Mouse (Mus musculus): ENCODE results near the gene Dmd. TPM values are rescaled to one million over a fixed set of nuclear protein-coding genes. Genes with fewer than 3 reads are reported as not detected.

The Dmd gene
- polyA plus RNA-seq, 1 experiment from 2014 or later, result 13.9 TPM

GRCm38 (mm10) chrX:85089506-85089905 is 2140.8 kb downstream of the Dmd start:
- peaks cover 6% of the 10 kb centered on the region; the same call in 1 of the 2 replicates for H3K27me3 ChIP-seq (ENCODE audit: low read depth, poor library complexity, severe bottlenecking)
- DNase-seq (ENCODE audit: low spot score), result no peak

GRCm38 (mm10) chrX:85093354-85093753 is 2144.7 kb downstream of the Dmd start:
- H3K27ac ChIP-seq (replicated peaks), result no peak overlapping the region
- H3K36me3 ChIP-seq, result no peaks in the 10 kb centered on the region
- H3K9me3 ChIP-seq (replicated peaks), result no peaks in the 10 kb centered on the region
- H3K27me3 ChIP-seq (ENCODE audit: low read depth, poor library complexity, severe bottlenecking), result 0 out of 2 replicates have a peak, but pooled peaks cover 4% of the 10 kb centered on the region
- DNase-seq (ENCODE audit: low spot score), result no peak
- H3K4me3 ChIP-seq, result no peak overlapping the region
- no peaks in the 10 kb centered on the region for H3K4me1 ChIP-seq

More at GRCm38 (mm10) chrX:85089506-85089905, 2140.8 kb downstream of the Dmd start:
- Histone ChIP-seq H3K4me3 (no peak overlapping the region), H3K4me1 (peaks cover 7% of the 10 kb centered on the region), H3K9me3 (replicated peaks) (no peaks in the 10 kb centered on the region), H3K36me3 (no peaks in the 10 kb centered on the region), H3K27ac (replicated peaks) (no peak overlapping the region)
- 59% methylated on average over 7 of the region's 7 CpGs for WGBS

DNA sequence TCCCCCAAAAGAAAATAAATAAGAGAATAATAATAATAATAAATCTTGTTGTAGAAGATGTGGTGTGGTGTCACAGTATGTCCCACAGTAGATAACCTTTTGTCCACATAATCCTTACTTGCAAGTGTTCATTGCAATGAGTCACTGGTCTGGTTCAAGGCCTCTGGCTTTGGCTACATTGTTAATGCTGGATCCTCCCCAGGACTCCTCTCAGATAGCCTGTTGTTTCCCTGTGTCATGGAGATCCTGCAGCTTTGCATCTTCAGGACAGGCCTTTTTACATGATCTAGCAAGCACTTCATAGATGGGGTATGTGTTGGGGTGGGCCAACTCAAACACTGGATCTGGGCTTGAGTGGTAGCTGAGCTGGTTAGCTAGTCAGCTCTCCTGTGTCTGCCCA is 2150.0 kb downstream of the Dmd start:
- Histone ChIP-seq H3K27me3 (ENCODE audit: low read depth, poor library complexity, severe bottlenecking) (no peaks in the 10 kb centered on the region), H3K27ac (replicated peaks) (no peak overlapping the region), H3K9me3 (replicated peaks) (no peaks in the 10 kb centered on the region), H3K4me1 (no peaks in the 10 kb centered on the region), H3K4me3 (no peak overlapping the region), H3K36me3 (no peaks in the 10 kb centered on the region)
- no peak for DNase-seq (ENCODE audit: low spot score)

- no peak for DNase-seq (ENCODE audit: low spot score)
- Histone ChIP-seq H3K9me3 (replicated peaks) (no peaks in the 10 kb centered on the region), H3K36me3 (no peaks in the 10 kb centered on the region), H3K27me3 (ENCODE audit: low read depth, poor library complexity, severe bottlenecking) (0 out of 2 replicates have a peak, but pooled peaks cover 9% of the 10 kb centered on the region), H3K4me1 (no peaks in the 10 kb centered on the region), H3K4me3 (no peak overlapping the region), H3K27ac (replicated peaks) (no peak overlapping the region)
Measured at GRCm38 (mm10) chrX:85112418-85112817, 2163.7 kb downstream of the Dmd start.

DNA sequence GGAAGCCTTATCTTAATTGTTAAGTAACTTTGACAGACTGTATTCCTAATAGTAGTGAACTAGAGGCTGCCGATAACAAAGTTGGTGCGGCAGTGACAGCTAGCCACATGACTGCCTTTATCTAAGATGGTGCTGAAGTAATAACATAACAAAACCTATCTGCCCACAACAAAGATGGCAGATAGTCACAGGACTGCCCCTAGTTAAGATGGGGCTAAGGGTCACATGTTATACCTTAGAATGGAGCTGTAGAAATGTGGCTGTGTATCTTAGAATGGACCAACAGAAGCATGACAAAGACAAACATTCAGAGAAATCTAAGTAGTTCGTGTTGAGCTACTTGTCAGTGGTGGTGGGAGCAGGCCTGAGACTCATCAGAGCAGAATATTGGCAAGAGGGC is 2184.0 kb downstream of the Dmd start:
- H3K4me1 ChIP-seq, result no peaks in the 10 kb centered on the region
- no peak overlapping the region for H3K27ac ChIP-seq (replicated peaks)
- H3K36me3 ChIP-seq, result no peaks in the 10 kb centered on the region
- DNase-seq (ENCODE audit: low spot score), result no peak
- WGBS, result 87% methylated on average over 3 of the region's 3 CpGs
- no peaks in the 10 kb centered on the region for H3K9me3 ChIP-seq (replicated peaks)
- no peaks in the 10 kb centered on the region; the same call in 1 of the 2 replicates for H3K27me3 ChIP-seq (ENCODE audit: low read depth, poor library complexity, severe bottlenecking)
- no peak overlapping the region for H3K4me3 ChIP-seq

- Histone ChIP-seq H3K27me3 (ENCODE audit: low read depth, poor library complexity, severe bottlenecking) (no peaks in the 10 kb centered on the region; the same call in 1 of the 2 replicates), H3K4me1 (no peaks in the 10 kb centered on the region), H3K27ac (replicated peaks) (no peak overlapping the region), H3K36me3 (no peaks in the 10 kb centered on the region), H3K9me3 (replicated peaks) (no peaks in the 10 kb centered on the region), H3K4me3 (no peak overlapping the region)
- no peak for DNase-seq (ENCODE audit: low spot score)
- WGBS, result 79% methylated on average over 5 of the region's 5 CpGs
Measured at GRCm38 (mm10) chrX:85137293-85137692, 2188.6 kb downstream of the Dmd start.

DNA sequence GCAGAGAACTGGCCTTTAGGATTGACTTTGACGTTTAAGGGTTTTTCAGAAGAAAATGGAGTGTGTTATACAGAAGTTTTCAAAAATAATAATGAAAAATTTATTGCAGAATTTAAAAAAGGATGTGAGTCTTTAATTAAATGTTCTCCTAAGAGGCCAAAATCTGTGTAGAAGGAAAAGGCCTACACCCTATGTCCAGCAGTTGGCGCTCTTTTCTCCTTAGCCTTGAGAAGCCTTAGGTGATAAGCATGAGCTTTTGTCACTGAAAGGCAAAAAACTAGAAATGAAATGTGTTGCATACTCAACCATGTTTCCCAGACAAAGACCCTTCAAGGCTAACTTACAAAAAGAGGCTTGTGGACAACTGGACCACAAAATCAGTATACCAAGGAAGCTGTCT is 2222.6 kb downstream of the Dmd start:
- H3K27ac ChIP-seq (replicated peaks), result no peak overlapping the region
- no peaks in the 10 kb centered on the region for H3K36me3 ChIP-seq
- no peaks in the 10 kb centered on the region for H3K27me3 ChIP-seq (ENCODE audit: low read depth, poor library complexity, severe bottlenecking)
- DNase-seq (ENCODE audit: low spot score), result no peak
- no peaks in the 10 kb centered on the region for H3K4me1 ChIP-seq
- no peaks in the 10 kb centered on the region for H3K9me3 ChIP-seq (replicated peaks)
- H3K4me3 ChIP-seq, result no peak overlapping the region
- WGBS, result 57% methylated on average over 2 of the region's 2 CpGs

- 79% methylated on average over 2 of the region's 2 CpGs for WGBS
- no peak for DNase-seq (ENCODE audit: low spot score)
- Histone ChIP-seq H3K9me3 (replicated peaks) (no peaks in the 10 kb centered on the region), H3K36me3 (no peaks in the 10 kb centered on the region), H3K27ac (replicated peaks) (no peak overlapping the region), H3K27me3 (ENCODE audit: low read depth, poor library complexity, severe bottlenecking) (peaks cover 44% of the 10 kb centered on the region), H3K4me3 (no peak overlapping the region), H3K4me1 (no peaks in the 10 kb centered on the region)
Measured at GRCm38 (mm10) chrX:85187565-85187964, 2238.9 kb downstream of the Dmd start.

GRCm38 (mm10) chrX:85193856-85194255 is 2245.2 kb downstream of the Dmd start:
- Histone ChIP-seq H3K36me3 (no peaks in the 10 kb centered on the region), H3K4me1 (no peaks in the 10 kb centered on the region), H3K9me3 (replicated peaks) (no peaks in the 10 kb centered on the region), H3K27me3 (ENCODE audit: low read depth, poor library complexity, severe bottlenecking) (peaks cover 33% of the 10 kb centered on the region), H3K4me3 (no peak overlapping the region), H3K27ac (replicated peaks) (no peak overlapping the region)
- DNase-seq (ENCODE audit: low spot score), result no peak

DNA sequence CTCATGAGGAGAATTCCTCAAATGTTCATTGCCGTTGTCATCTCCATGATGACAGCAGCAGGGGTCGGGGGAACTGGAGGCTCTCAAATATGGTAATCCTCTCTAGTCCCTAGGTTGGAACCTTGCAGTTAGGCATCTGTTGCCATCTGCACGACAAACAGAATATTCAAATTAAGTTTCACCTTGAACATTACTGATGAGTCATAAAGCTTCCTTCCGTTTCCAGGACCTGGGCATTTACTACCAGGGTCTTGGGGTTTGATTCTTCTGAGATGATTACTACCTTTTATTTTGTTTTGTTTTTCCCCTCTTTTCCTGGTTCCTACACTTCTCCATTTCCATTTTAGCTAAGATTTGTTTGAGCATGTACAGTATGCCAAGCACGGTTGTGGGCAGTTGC is 2249.0 kb downstream of the Dmd start:
- Histone ChIP-seq H3K9me3 (replicated peaks) (no peaks in the 10 kb centered on the region), H3K27ac (replicated peaks) (no peak overlapping the region), H3K27me3 (ENCODE audit: low read depth, poor library complexity, severe bottlenecking) (peaks cover 6% of the 10 kb centered on the region; the same call in 1 of the 2 replicates), H3K36me3 (no peaks in the 10 kb centered on the region), H3K4me3 (no peak overlapping the region), H3K4me1 (no peaks in the 10 kb centered on the region)
- 90% methylated on average over 5 of the region's 5 CpGs for WGBS
- no peak for DNase-seq (ENCODE audit: low spot score)

- Histone ChIP-seq H3K27ac (replicated peaks) (no peak overlapping the region), H3K4me3 (no peak overlapping the region), H3K36me3 (no peaks in the 10 kb centered on the region), H3K4me1 (no peaks in the 10 kb centered on the region), H3K27me3 (ENCODE audit: low read depth, poor library complexity, severe bottlenecking) (no peaks in the 10 kb centered on the region; the same call in 1 of the 2 replicates), H3K9me3 (replicated peaks) (no peaks in the 10 kb centered on the region)
- no peak for DNase-seq (ENCODE audit: low spot score)
- 95% methylated on average over 3 of the region's 3 CpGs for WGBS
Measured at GRCm38 (mm10) chrX:85199398-85199797, 2250.7 kb downstream of the Dmd start.

GRCm38 (mm10) chrX:85207001-85207400 is 2258.3 kb downstream of the Dmd start:
- 88% methylated on average over 2 of the region's 2 CpGs for WGBS
- Histone ChIP-seq H3K27me3 (ENCODE audit: low read depth, poor library complexity, severe bottlenecking) (no peaks in the 10 kb centered on the region), H3K27ac (replicated peaks) (no peak overlapping the region), H3K4me3 (no peak overlapping the region), H3K9me3 (replicated peaks) (no peaks in the 10 kb centered on the region), H3K4me1 (no peaks in the 10 kb centered on the region), H3K36me3 (no peaks in the 10 kb centered on the region)
- DNase-seq (ENCODE audit: low spot score), result no peak

DNA sequence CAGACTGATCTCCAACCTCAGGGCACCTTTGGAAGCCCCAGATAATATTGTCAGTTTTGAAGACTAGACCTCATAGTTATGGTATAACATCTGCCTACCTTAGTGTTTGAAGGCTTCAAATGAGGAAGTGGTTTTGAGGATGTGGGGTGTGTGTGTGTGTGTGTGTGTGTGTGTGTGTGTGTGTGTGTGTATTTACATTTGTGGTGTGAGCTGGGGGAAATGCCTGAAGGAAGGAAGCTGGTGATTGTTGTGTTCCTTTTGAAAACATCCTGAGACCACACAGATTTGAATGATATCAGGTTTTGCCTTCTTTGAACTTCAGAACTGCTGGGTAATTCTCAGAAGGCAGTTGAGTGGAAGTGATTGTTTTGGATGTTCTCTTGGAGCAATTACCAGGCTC is 2278.2 kb downstream of the Dmd start:
- no peaks in the 10 kb centered on the region for H3K4me1 ChIP-seq

DNA sequence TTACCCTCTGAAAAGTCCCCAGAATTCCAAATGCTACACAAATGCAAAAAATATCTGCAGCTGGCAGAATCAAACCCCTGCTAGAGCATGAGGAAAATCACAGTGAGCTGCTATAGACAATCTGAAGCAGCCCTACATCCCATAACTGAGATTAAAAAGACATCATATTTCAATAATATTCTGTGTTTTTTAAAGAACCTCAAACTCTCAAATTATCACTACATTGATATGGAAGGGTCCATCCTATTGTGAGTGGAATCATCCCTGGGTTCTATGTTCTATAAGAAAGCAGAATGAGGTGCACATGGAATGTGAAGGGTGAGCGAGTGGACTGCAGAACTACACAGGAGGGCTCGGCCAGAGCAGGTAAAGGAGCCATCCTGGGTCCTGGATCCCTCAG is 2300.7 kb downstream of the Dmd start, which contains the start of gene Fthl17a:
Gene Fthl17a, plus strand, starts transcription at position 301 of the 400 bp plus-strand sequence.
- Histone ChIP-seq H3K4me3 (no peak within 1 kb of the TSS), H3K9me3 (replicated peaks) (no peaks in the 10 kb centered on the region), H3K27ac (replicated peaks) (no peak within 1 kb of the TSS), H3K4me1 (no peaks in the 10 kb centered on the region), H3K36me3 (no peaks in the 10 kb centered on the region), H3K27me3 (ENCODE audit: low read depth, poor library complexity, severe bottlenecking) (no peaks in the 10 kb centered on the region)
- 93% methylated on average over 2 of the region's 2 CpGs for WGBS
- no peak for DNase-seq (ENCODE audit: low spot score)

More for the DNA sequence above, 2278.2 kb downstream of the Dmd start:
- no peaks in the 10 kb centered on the region for H3K36me3 ChIP-seq
- H3K4me3 ChIP-seq, result no peak overlapping the region
- H3K27ac ChIP-seq (replicated peaks), result no peak overlapping the region
- no peaks in the 10 kb centered on the region for H3K9me3 ChIP-seq (replicated peaks)
- DNase-seq (ENCODE audit: low spot score), result no peak
- peaks cover 9% of the 10 kb centered on the region; the same call in 1 of the 2 replicates for H3K27me3 ChIP-seq (ENCODE audit: low read depth, poor library complexity, severe bottlenecking)
